Mouse (Mus musculus) inflammation-experienced regulatory T-cells (primary cell): ENCODE measurements around the gene Draxin. TPM values are rescaled to one million over a fixed set of nuclear protein-coding genes. Genes with fewer than 3 reads are reported as not detected.

ENCODE experiments used
- polyA plus RNA-seq, 2 experiments: library from polyadenylated mRNA; unstranded; fragments of 100-300 nt; shearing (Covaris generic); gene quantifications; one replicate each; pipeline ENCODE4 v1.2.1; 2017

Gene Draxin
- polyA plus RNA-seq = under 1 TPM in 1 of 2 experiments, not detected in 1; 0.07 TPM

DNA sequence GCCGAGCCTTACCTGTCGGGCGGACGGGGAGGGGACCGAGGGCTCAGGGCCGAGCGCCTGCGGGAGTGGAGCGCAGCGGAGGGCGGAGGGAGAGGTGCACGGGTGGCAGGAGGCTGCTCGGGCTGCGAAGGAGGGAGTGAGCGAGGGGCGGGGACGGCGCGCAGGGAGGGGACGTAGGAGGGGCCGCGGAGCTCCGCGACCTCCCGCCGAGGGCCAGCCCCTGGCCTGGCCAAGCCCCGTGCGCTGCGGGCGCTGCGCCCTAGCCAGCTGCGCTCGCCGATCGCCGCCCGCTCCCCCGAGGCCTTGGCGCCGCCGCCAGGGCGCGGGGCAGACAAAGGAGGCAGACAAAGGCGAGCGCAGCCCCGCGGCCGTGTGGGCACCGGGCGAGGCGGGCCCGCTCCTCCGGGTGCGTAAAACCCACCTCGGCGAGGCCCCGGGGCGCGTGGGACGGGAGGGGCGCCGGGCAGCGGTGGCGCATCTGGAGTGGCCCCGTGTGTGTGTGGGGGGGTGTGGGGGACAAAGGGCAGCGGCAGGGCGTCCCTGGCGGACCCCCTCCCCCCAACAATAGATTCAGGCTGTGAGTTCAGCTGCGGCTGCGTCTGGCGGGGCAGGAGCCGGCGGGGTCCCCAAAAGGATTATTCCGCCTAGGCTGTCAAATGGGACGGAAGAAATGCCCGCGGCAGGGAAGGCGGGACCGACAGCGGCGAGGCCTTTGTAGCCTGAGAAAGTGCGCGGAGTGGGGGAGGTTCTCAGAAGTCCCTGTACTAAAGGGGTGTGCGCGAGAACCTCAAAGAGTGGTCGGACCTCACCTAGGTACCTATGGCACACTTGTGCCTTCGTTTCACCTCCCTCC is at the start of gene Draxin:
Draxin (minus strand) TSS at position 138 of the 853 bp plus-strand sequence.

DNA sequence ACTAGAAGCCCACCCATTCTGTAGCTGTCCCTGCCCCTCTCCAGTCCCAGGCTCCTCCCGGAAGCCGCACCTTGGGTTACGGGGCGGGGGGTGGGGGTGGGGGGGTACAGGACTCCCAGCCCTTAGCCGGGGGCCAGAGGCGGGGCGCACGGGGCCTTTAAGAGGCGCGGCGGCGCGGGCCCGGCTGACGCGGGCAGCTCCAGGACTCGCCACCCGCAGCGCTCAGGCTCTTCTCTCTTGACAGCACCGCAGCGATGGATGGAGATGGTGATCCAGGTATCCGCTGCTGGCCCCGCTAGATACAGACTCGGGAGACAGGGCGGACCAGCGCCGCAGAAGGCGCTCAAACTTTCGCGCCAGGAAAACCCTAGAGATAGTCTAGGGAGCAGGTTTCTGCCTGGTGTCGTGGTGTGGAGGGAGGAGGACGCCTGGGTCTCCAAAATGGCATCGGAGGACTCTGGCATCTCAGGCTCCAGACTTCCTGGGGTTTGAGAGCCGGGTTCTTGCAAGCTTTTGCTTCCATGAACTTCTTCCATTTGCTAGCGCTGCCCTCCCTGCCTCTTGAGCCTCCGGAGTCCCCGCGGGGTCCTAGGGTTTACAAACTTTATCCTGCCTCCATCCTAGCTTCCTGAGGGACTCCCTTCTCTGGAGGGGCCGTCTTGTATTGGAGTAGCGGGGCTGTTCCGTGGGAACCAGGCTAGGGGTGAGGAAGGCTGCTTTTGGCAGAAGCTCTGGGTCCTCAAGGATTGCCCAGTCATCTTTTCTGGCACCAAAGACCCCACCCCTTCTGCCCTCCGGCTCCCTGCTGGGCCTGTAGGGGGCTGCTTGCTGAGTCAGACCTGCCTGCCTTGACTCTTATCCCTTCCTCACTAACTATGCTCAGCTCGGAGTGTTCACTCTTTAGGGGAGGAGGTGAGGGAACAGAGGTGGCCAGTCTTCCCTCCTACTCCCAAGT is 30.2 kb upstream of the Draxin start, which contains the start of the genes Fbxo44 and Fbxo2:
Fbxo44 (minus strand) TSS at position 47 of the 955 bp plus-strand sequence.
Fbxo2 (plus strand) TSS at position 186 of the 955 bp plus-strand sequence.

DNA sequence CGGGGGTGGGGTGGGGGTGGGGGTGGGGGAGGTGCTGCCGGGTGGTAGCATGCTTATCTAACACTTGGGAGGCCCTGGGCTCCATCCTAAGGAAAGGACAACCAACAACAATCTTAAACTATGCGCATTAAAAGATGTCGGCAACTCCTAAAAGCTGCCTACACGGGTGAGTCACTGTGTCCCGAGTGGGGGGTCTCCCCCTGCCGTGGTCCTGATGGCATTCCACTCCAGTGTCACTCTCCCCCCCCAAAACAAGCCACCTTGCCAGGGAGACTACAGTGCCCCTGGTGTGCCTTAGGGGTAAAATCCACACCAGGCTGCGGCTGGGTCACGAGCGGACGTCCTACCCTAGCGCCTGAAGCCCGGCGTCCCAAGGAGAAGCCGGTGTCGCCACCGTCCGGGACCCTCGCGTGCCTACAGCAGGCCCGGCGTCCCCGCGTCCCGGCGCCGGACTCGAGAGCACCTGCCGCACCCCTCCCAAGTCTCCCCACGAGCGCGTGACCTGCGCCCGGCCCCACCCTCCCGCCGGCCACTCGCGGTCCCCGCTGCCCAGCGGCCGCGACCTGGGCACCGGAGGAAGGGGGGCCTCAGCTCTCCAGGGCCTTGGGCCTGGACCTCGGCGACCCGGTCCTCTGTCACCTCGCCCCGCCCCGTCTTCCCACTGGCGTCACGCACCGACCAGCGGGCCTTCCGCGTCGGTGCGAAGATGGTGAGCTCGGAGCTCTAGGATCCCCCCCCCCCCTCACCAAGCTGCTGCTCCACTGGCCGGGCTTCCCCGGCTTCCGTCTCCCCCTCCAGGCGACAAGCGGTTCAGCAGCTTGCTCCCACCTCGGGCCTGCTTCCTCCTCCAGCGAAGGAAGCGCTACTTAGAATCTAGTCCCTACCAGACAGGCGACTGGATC is 21.0 kb upstream of the Draxin start, which contains the start of gene Fbxo6:
Fbxo6 (minus strand) TSS at position 874 of the 902 bp plus-strand sequence.

DNA sequence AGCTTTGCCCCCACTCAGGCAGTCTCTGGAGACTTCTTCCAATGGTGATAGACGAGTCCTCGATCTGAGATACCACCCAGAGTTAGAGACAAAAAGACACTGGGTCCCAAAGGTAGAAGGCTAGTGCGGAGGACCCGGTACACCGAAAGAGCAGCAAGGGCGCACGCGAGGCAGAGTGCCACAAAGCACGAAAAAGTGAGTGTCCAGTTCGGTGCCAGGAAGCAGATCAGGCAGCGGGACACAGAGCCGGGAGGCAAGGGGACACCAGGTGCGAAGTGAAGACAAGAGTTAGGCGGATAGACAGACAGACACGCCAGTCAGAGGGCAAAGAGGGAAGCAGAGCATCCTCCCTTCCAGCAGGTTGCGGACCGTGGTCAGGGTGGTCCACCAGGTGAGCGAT is 365 bp downstream of the Draxin start, which contains the start of gene Mad2l2:
Mad2l2 (plus strand) TSS at position 252 of the 400 bp plus-strand sequence.

DNA sequence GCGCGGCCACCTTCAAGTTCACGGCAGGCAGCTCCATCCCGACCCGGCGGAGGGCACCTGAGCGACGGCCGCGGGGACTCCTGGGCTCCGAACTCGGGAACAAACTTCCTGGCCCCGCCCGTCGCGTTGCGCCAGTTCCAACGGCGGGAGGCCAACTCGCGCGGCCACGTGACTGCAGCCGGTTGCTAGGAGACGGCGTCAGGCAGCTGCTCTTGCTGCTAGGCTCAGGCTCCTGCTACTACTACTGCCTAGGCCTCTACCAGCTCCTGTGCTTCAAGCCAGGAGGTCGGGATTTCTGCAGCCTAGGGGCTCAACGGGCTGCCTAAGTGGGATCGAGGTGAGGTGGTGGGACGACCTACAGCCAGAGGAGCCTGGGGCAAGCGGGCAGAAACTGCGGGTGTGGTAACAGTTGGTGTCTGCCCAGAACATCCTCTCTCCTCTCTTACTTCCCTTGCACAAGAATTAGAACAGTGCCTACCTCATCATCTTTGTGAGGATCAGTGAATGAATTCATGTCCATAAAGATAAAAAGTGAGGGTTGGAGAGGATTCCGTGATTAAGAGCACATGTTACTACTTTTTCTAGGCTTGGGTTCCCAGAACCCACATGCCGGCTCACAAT is 42.5 kb downstream of the Draxin start, which contains the start of gene Agtrap:
Agtrap (minus strand) TSS at position 125 of the 621 bp plus-strand sequence.

Other genes with a start within 250 kb of the Draxin start
- 10 to 100 TPM; 39.1 to 40.3 TPM for gene Mfn2, start 226.0 kb downstream of the Draxin start, polyA plus RNA-seq
- gene Plod1, start 193.9 kb downstream of the Draxin start, polyA plus RNA-seq = 10 to 100 TPM in 1 of 2 experiments, 1 to 10 TPM in 1; 5.8 to 11.6 TPM
- 100 to 1,000 TPM in 1 of 2 experiments, 10 to 100 TPM in 1; 99.8 to 122 TPM for gene 2510039O18Rik, start 189.8 kb downstream of the Draxin start, polyA plus RNA-seq
- gene Nppb, start 144.9 kb downstream of the Draxin start, polyA plus RNA-seq = under 1 TPM in 1 of 2 experiments, not detected in 1; 0.61 TPM
- gene Nppa, start 130.0 kb downstream of the Draxin start, polyA plus RNA-seq = 1 to 10 TPM in 1 of 2 experiments, not detected in 1; 1.0 TPM
- gene Clcn6, start 91.9 kb downstream of the Draxin start, polyA plus RNA-seq = 10 to 100 TPM in 1 of 2 experiments, 1 to 10 TPM in 1; 6.3 to 11.0 TPM
- gene Mthfr, start 91.6 kb downstream of the Draxin start, polyA plus RNA-seq = 10 to 100 TPM; 14.5 TPM
- gene Agtrap, start 42.7 kb downstream of the Draxin start, polyA plus RNA-seq = 10 to 100 TPM; 13.1 to 17.6 TPM
- gene Mad2l2, start 314 bp downstream of the Draxin start, polyA plus RNA-seq = 10 to 100 TPM; 39.3 to 41.3 TPM
- gene Fbxo6, start 21.4 kb upstream of the Draxin start, polyA plus RNA-seq = 10 to 100 TPM; 52.0 to 58.4 TPM
- gene Fbxo44, start 29.8 kb upstream of the Draxin start, polyA plus RNA-seq = 1 to 10 TPM; 2.7 to 5.8 TPM
- not detected for gene Fbxo2, start 29.9 kb upstream of the Draxin start, polyA plus RNA-seq
- not detected for gene Disp3, start 157.3 kb upstream of the Draxin start, polyA plus RNA-seq